Mouse (Mus musculus) embryonic facial prominence, embryonic 11.5 days (tissue): ENCODE data around the gene C1qtnf1. TPM values are rescaled to one million over a fixed set of nuclear protein-coding genes. Genes with fewer than 3 reads are reported as not detected.

Source experiments
- ATAC-seq: fragments of 200-750 bp; cut with Nextera tagmentation; replicated peaks from 2 replicates; pipeline ENCODE4 v1.8.0; 2017; ENCODE audit warnings: low read depth; ENCODE audit not compliant: insufficient number of reproducible peaks, low FRiP score, low TSS enrichment
- DNase-seq: peaks from one replicate; pipeline ENCODE4 v3.0.0-alpha.2; 2015; ENCODE audit warnings: low spot score
- H3K27ac ChIP-seq: fragments of 300-500 bp; sonication (generic); replicated peaks from 2 replicates; pipeline ENCODE4 v1.5.1; 2014; ENCODE audit warnings: mild to moderate bottlenecking, low read depth, low read length, control low read depth
- H3K27me3 ChIP-seq: fragments of 300-500 bp; sonication (generic); 2 replicates; pipeline ENCODE4 v1.6.1; 2014; ENCODE audit warnings: mild to moderate bottlenecking, low read length, moderate library complexity, mixed read lengths; ENCODE audit not compliant: control insufficient read depth, insufficient read depth
- H3K36me3 ChIP-seq: fragments of 300-500 bp; sonication (generic); replicated peaks from 2 replicates; pipeline ENCODE4 v1.6.1; 2014; ENCODE audit warnings: low read depth, mild to moderate bottlenecking, low read length, moderate library complexity, mixed read lengths; ENCODE audit not compliant: control insufficient read depth, insufficient read depth
- H3K4me1 ChIP-seq: fragments of 300-500 bp; sonication (generic); 2 replicates; pipeline ENCODE4 v1.6.1; 2014; ENCODE audit warnings: low read length, mixed read lengths; ENCODE audit not compliant: control insufficient read depth, insufficient read depth
- H3K4me2 ChIP-seq: fragments of 300-500 bp; sonication (generic); 2 replicates; pipeline ENCODE4 v1.6.1; 2014; ENCODE audit warnings: low read depth, mild to moderate bottlenecking, control low read depth, low read length, moderate library complexity
- H3K4me3 ChIP-seq: fragments of 300-500 bp; sonication (generic); 2 replicates; pipeline ENCODE4 v1.5.1; 2014; ENCODE audit warnings: low read depth, low read length, control low read depth
- H3K9ac ChIP-seq: fragments of 300-500 bp; sonication (generic); replicated peaks from 2 replicates; pipeline ENCODE4 v1.6.1; 2014; ENCODE audit warnings: mild to moderate bottlenecking, control low read depth, low read length
- H3K9me3 ChIP-seq: fragments of 300-500 bp; sonication (generic); replicated peaks from 2 replicates; pipeline ENCODE4 v1.6.1; 2016; ENCODE audit warnings: mild to moderate bottlenecking, low read length, inconsistent platforms, mixed read lengths; ENCODE audit not compliant: control insufficient read depth
- WGBS: fragments of 180-500 bp; shearing (Covaris S2); extraction: QIAGEN DNeasy Blood & Tissue Kit; methylation state at CpG from one replicate; pipeline ENCODE4 v1.1.7; 2014; 5-methylcytosine and 5-hydroxymethylcytosine counted together
- polyA plus RNA-seq: library from polyadenylated mRNA; unstranded; fragments of >200 nt; fragmentation: Nextera tagmentation; extraction: Ambion mirVana; gene quantifications from 2 replicates; pipeline ENCODE4 v1.2.1, GENCODE M21; 2014

The C1qtnf1 gene
- polyA plus RNA-seq, 1 experiment from 2014 or later, result 5.0 TPM

DNA sequence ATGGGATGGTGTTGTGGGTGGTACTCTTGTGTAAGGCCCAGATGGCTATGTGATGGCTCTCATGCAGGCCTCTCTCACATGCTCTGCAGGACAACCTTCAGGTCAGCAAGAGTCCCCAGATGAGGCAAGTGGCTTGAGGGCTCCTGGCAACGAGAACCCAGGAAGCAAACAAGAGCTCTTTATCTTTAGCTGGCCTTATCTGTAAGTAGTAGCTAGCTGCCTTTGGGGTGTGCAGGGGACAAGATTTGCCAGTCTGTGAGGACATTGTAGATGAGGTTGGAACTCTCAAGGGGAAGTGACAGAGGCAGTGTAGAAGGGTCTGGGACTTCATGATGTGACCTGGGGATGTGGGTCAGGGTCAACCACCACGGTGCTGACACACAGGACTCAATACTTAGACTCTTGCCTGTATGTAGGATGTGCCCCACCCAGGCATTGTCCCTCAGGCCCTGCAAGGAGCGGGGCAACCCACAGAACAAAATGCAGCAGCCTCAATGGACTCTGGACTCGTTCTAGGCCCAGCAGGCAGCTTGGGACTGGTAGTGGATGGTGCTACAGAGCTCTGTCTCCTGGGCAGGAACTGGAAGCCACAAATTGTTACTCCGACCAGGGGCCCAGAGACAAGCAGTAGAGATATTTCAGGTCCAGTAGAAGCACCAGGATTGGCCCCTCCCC, 28.0 kb upstream of the C1qtnf1 start:
- ATAC-seq (no peak), DNase-seq (no peak)
- Histone ChIP-seq H3K36me3 (no peaks in the 10 kb centered on the region), H3K27me3 (no peaks in the 10 kb centered on the region), H3K4me2 (no peak overlapping the region), H3K4me1 (no peaks in the 10 kb centered on the region; the same call in 1 of the 2 replicates), H3K4me3 (no peak overlapping the region), H3K9ac (no peak overlapping the region), H3K9me3 (no peaks in the 10 kb centered on the region), H3K27ac (no peak overlapping the region; the same call in 1 of the 2 replicates)
- 67% methylated on average over 5 of the region's 5 CpGs for WGBS

DNA sequence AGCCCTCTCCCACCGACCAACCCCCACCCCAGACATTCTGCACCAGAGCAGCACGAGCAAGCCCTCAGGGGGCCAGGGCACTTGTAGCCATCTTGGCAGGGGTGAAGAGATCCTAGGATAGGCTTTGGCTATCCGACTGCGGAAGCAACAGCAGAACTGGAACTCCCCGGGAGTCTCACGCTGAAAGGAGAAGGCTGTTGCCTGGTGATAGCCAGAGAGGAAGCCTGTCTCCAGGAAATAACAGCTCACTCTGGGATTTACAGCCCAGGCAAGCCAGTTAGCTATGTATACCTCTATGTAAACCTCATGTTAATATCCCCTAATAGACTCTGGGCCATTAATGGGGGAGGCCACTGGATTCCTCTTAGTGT, 27.5 kb upstream of the C1qtnf1 start:
- no peak for DNase-seq
- no peaks in the 10 kb centered on the region for H3K9me3 ChIP-seq

DNA sequence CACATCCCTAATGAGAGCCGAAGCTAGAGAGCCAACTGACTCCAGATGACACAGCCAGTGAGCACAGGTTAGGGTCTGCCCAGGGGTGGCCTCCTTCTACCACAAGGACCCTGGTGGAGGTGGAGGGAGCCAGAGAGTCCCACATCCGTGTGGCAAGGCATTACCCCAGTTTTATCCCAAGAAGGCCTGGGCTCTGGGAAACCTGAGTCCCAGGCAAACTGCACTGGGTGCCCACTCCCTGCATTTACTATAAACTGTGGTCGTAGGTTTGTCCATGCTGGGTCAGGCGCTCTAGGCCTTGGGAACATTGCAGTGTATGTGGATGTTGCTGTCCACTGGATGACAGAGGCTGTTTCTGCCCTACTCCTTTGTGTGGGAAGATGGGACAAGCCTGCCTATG, 26.8 kb upstream of the C1qtnf1 start:
- Histone ChIP-seq H3K36me3 (no peaks in the 10 kb centered on the region), H3K4me3 (no peak overlapping the region), H3K4me2 (no peak overlapping the region), H3K4me1 (no peaks in the 10 kb centered on the region; the same call in 1 of the 2 replicates), H3K9me3 (no peaks in the 10 kb centered on the region), H3K27ac (no peak overlapping the region), H3K27me3 (no peaks in the 10 kb centered on the region), H3K9ac (no peak overlapping the region)
- DNase-seq, result no peak
- ATAC-seq, result no peak
- 85% methylated on average over 4 of the region's 4 CpGs for WGBS

More for the DNA sequence above, 27.5 kb upstream of the C1qtnf1 start:
- Histone ChIP-seq H3K27ac (no peak overlapping the region; the same call in 1 of the 2 replicates), H3K9ac (no peak overlapping the region), H3K4me1 (no peaks in the 10 kb centered on the region; the same call in 1 of the 2 replicates), H3K4me3 (no peak overlapping the region), H3K36me3 (no peaks in the 10 kb centered on the region), H3K4me2 (no peak overlapping the region), H3K27me3 (no peaks in the 10 kb centered on the region)
- ATAC-seq, result no peak
- 38% methylated on average over 6 of the region's 6 CpGs for WGBS

DNA sequence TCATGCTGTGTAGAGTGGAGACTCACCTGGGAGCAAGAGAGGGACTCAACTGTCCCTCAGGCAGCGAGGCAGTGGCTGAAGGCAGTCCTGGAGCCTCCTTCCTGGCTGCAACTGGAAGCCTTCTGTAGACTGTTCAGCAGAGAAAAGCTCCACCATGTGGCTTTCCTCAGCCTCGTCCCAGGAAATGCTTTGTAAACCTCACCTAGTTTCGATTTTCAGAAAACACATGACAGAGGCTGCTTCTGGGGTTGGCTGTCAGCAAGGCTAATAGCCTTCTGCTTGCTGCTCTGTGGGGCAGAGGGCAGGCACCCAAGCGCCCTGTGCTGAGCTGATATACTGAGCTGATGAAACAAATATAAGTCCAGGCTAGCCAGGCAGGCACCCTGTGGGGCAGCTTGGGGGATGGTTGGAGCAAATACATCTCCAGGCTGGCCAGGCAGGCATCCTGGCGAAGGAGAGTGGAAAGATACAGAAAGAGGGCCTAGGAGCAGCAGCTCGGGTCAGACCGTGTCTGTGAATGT, 26.2 kb upstream of the C1qtnf1 start, which contains the start of gene Lgals3bp:
Lgals3bp (minus strand) TSS at position 333 of the 521 bp plus-strand sequence.
- ATAC-seq (0 out of 2 replicates have a peak, but pooled peaks have one; percentile 25), DNase-seq (peak; percentile 48)
- H3K27me3 ChIP-seq, result no peaks in the 10 kb centered on the region
- no peaks in the 10 kb centered on the region; the same call in 1 of the 2 replicates for H3K4me1 ChIP-seq
- no peak within 1 kb of the TSS for H3K27ac ChIP-seq
- WGBS, result 45% methylated on average over 7 of the region's 7 CpGs
- no peaks in the 10 kb centered on the region for H3K36me3 ChIP-seq
- H3K9ac ChIP-seq, result no peak within 1 kb of the TSS; the same call in 1 of the 2 replicates
- no peak within 1 kb of the TSS for H3K4me2 ChIP-seq
- no peaks in the 10 kb centered on the region for H3K9me3 ChIP-seq
- no peak within 1 kb of the TSS for H3K4me3 ChIP-seq

DNA sequence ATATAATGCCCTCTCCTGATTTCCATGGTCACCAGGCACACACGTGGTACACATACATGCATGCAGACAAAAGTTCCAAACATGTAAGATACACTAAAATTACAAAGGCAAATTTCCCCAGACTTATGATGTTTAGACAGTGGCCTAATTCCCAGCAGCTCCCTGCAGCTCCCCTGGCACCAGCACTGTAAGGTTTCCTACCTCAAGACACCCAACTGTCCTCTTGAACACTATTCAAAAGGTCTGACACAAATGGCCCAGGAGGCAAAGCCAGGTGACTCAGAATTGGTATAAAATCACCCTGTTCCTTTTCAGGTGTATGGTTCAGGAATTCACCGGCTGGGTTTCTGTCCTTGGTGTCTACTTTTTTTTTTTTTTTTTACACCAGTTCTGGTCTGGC, 24.8 kb upstream of the C1qtnf1 start:
- Histone ChIP-seq H3K27me3 (no peaks in the 10 kb centered on the region), H3K36me3 (no peaks in the 10 kb centered on the region; the same call in 1 of the 2 replicates), H3K4me1 (no peaks in the 10 kb centered on the region; the same call in 1 of the 2 replicates), H3K9me3 (no peaks in the 10 kb centered on the region), H3K4me2 (no peak overlapping the region), H3K9ac (no peak overlapping the region), H3K4me3 (no peak overlapping the region), H3K27ac (no peak overlapping the region)
- ATAC-seq (no peak), DNase-seq (no peak)
- WGBS, result 89% methylated on average over 2 of the region's 2 CpGs

DNA sequence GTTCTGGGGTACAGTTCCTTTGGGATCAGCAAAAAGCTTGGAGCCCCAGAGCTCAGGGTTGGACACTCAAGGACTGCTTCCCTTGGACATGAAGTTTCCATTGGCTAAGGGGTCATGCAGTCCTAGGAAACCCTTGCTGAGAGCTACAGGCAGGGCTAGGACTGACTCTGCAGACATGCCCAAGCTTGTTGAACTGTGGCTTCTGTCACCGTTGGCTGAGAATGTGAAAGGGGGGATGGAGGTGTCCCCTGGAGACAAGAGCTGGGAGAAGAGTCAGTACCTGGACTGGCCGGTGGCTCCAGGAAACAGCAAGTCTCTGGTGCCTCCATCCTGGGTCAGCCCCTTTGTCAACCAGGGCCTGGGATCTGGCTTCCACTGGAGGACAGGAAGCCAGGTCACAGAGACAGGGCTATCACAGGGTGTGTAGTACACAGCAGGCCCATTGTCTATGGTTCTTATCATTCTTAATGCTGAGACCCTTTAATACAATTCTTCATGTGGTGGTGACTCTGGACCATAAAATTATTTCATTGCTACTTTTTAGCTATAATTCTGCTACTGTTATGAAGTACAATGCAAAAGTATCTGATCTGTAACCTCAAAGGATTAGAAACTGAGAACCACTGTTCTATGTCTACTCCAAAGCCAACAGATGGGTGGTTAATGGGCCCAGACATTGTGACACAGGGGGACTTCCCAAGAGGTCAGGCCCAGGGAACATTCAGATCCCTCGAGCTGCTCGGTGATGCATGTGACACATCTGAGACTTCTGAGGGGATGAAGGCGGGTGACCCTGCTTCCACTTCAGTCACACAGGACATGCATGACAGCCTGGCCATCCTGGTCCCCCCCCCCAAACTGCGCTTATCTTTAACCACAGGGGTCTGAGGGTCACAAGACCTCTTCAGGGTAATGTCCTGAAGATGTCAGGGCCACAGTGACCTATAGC, 23.8 kb upstream of the C1qtnf1 start:
- no peak overlapping the region for H3K4me3 ChIP-seq
- no peak for ATAC-seq
- no peak for DNase-seq
- H3K4me2 ChIP-seq, result no peak overlapping the region
- H3K9ac ChIP-seq, result no peak overlapping the region
- no peak overlapping the region for H3K27ac ChIP-seq
- H3K4me1 ChIP-seq, result no peaks in the 10 kb centered on the region; the same call in 1 of the 2 replicates
- no peaks in the 10 kb centered on the region for H3K9me3 ChIP-seq
- WGBS, result 77% methylated on average over 6 of the region's 6 CpGs
- H3K36me3 ChIP-seq, result no peaks in the 10 kb centered on the region; the same call in 1 of the 2 replicates
- H3K27me3 ChIP-seq, result no peaks in the 10 kb centered on the region

DNA sequence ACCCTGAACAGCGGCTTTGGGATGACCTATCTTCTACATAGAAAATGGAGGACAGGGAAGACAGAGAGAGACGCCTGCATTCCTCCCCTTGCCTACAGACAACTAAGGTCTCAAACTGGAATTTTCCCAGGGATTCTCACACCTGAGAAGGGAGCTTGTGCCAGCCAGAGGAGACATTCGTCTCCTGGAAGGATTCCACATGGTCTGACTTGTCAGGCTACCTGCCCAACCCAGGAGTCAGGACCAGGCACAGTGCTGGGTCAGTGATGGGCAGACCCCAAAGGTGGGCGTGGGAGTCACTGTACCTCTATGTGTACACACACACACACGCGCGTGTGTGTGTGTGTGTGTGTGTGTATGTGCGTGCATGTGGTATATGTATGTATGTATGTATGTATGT, 22.7 kb upstream of the C1qtnf1 start:
- Histone ChIP-seq H3K4me2 (no peak overlapping the region), H3K27ac (no peak overlapping the region), H3K4me1 (no peaks in the 10 kb centered on the region; the same call in 1 of the 2 replicates), H3K9me3 (no peaks in the 10 kb centered on the region), H3K27me3 (no peaks in the 10 kb centered on the region), H3K9ac (no peak overlapping the region), H3K4me3 (no peak overlapping the region), H3K36me3 (no peaks in the 10 kb centered on the region; the same call in none of the 2 replicates)
- 93% methylated on average over 8 of the region's 8 CpGs for WGBS
- no peak for ATAC-seq
- no peak for DNase-seq
